Mouse (Mus musculus): ENCODE results near the gene Gm20388. TPM values are rescaled to one million over a fixed set of nuclear protein-coding genes. Genes with fewer than 3 reads are reported as not detected.

The Gm20388 gene
- polyA plus RNA-seq, 1 experiment: 49.7 TPM

- Histone ChIP-seq H3K36me3 (ENCODE audit: control insufficient read depth, insufficient read depth, low read length) (peaks cover 6% of the 10 kb centered on the region; the same call in 1 of the 2 replicates), H3K4me3 (ENCODE audit: insufficient read depth, low read depth, low read length) (no peak overlapping the region), H3K27me3 (replicated peaks; ENCODE audit: control insufficient read depth, insufficient read depth, low read length) (no peaks in the 10 kb centered on the region), H3K4me1 (ENCODE audit: control insufficient read depth, insufficient read depth, low read length) (peaks cover 9% of the 10 kb centered on the region; the same call in 1 of the 2 replicates), H3K27ac (ENCODE audit: insufficient read depth, low read depth, low read length) (no peak overlapping the region)
- WGBS: 55% methylated on average over 2 of the region's 2 CpGs
- TF ChIP-seq CTCF (conservative IDR thresholded peaks at IDR 0.05; ENCODE audit: insufficient read depth, insufficient read length, low read depth, low read length) (0 out of 2 replicates have a peak, but pooled peaks have one; percentile 20), POLR2A (IDR thresholded peaks at IDR 0.05; ENCODE audit: low read depth, low read length) (no peak)
- DNase-seq: peak; percentile 33
Measured at GRCm38 (mm10) chr8:123106531-123106930, 3195.9 kb downstream of the Gm20388 start.

- peaks cover 7% of the 10 kb centered on the region; the same call in 1 of the 2 replicates for H3K4me1 ChIP-seq (ENCODE audit: control insufficient read depth, insufficient read depth, low read length)
- H3K36me3 ChIP-seq (ENCODE audit: control insufficient read depth, insufficient read depth, low read length): peaks cover 6% of the 10 kb centered on the region; the same call in 1 of the 2 replicates
- no peak for DNase-seq
- no peak overlapping the region for H3K27ac ChIP-seq (ENCODE audit: insufficient read depth, low read depth, low read length)
- no peaks in the 10 kb centered on the region for H3K27me3 ChIP-seq (replicated peaks; ENCODE audit: control insufficient read depth, insufficient read depth, low read length)
- no peak overlapping the region for H3K4me3 ChIP-seq (ENCODE audit: insufficient read depth, low read depth, low read length)
- no peak for TF ChIP-seq POLR2A (IDR thresholded peaks at IDR 0.05; ENCODE audit: low read depth, low read length)
- TF ChIP-seq CTCF (conservative IDR thresholded peaks at IDR 0.05; ENCODE audit: insufficient read depth, insufficient read length, low read depth, low read length): no peak
- 78% methylated on average over 1 of the region's 1 CpGs for WGBS
Measured at GRCm38 (mm10) chr8:123108010-123108409, 3197.4 kb downstream of the Gm20388 start.

GRCm38 (mm10) chr8:123108953-123109352, 3198.3 kb downstream of the Gm20388 start:
- DNase-seq: no peak
- TF ChIP-seq CTCF (conservative IDR thresholded peaks at IDR 0.05; ENCODE audit: insufficient read depth, insufficient read length, low read depth, low read length): no peak
- TF ChIP-seq POLR2A (IDR thresholded peaks at IDR 0.05; ENCODE audit: low read depth, low read length): no peak
- Histone ChIP-seq H3K27me3 (replicated peaks; ENCODE audit: control insufficient read depth, insufficient read depth, low read length) (no peaks in the 10 kb centered on the region), H3K27ac (ENCODE audit: insufficient read depth, low read depth, low read length) (no peak overlapping the region), H3K4me1 (ENCODE audit: control insufficient read depth, insufficient read depth, low read length) (no peaks in the 10 kb centered on the region; the same call in 1 of the 2 replicates), H3K36me3 (ENCODE audit: control insufficient read depth, insufficient read depth, low read length) (peaks cover 4% of the 10 kb centered on the region; the same call in 1 of the 2 replicates), H3K4me3 (ENCODE audit: insufficient read depth, low read depth, low read length) (no peak overlapping the region)
- 80% methylated on average over 5 of the region's 5 CpGs for WGBS

GRCm38 (mm10) chr8:123110649-123111048, 3200.0 kb downstream of the Gm20388 start:
- no peaks in the 10 kb centered on the region for H3K36me3 ChIP-seq (ENCODE audit: control insufficient read depth, insufficient read depth, low read length)
- H3K4me3 ChIP-seq (ENCODE audit: insufficient read depth, low read depth, low read length): no peak overlapping the region
- H3K27ac ChIP-seq (ENCODE audit: insufficient read depth, low read depth, low read length): no peak overlapping the region
- no peaks in the 10 kb centered on the region for H3K27me3 ChIP-seq (replicated peaks; ENCODE audit: control insufficient read depth, insufficient read depth, low read length)
- no peaks in the 10 kb centered on the region for H3K4me1 ChIP-seq (ENCODE audit: control insufficient read depth, insufficient read depth, low read length)
- DNase-seq: peak; percentile 53
- WGBS: 3% methylated on average over 4 of the region's 4 CpGs
- peak; percentile 73 for TF ChIP-seq CTCF (conservative IDR thresholded peaks at IDR 0.05; ENCODE audit: insufficient read depth, insufficient read length, low read depth, low read length)
- TF ChIP-seq POLR2A (IDR thresholded peaks at IDR 0.05; ENCODE audit: low read depth, low read length): no peak

- TF ChIP-seq POLR2A (IDR thresholded peaks at IDR 0.05; ENCODE audit: low read depth, low read length) (no peak), CTCF (conservative IDR thresholded peaks at IDR 0.05; ENCODE audit: insufficient read depth, insufficient read length, low read depth, low read length) (no peak)
- Histone ChIP-seq H3K4me1 (ENCODE audit: control insufficient read depth, insufficient read depth, low read length) (no peaks in the 10 kb centered on the region), H3K36me3 (ENCODE audit: control insufficient read depth, insufficient read depth, low read length) (no peaks in the 10 kb centered on the region), H3K27me3 (replicated peaks; ENCODE audit: control insufficient read depth, insufficient read depth, low read length) (no peaks in the 10 kb centered on the region), H3K4me3 (ENCODE audit: insufficient read depth, low read depth, low read length) (no peak overlapping the region), H3K27ac (ENCODE audit: insufficient read depth, low read depth, low read length) (peak overlapping the region; percentile 7; the same call in 1 of the 2 replicates)
- 69% methylated on average over 9 of the region's 9 CpGs for WGBS
- DNase-seq: no peak
Measured at GRCm38 (mm10) chr8:123112892-123113291, 3202.3 kb downstream of the Gm20388 start.

- H3K27ac ChIP-seq (ENCODE audit: insufficient read depth, low read depth, low read length): peak overlapping the region; percentile 77; the same call in 1 of the 2 replicates
- WGBS: 40% methylated on average over 2 of the region's 2 CpGs
- peak; percentile 54 for DNase-seq
- no peaks in the 10 kb centered on the region for H3K4me1 ChIP-seq (ENCODE audit: control insufficient read depth, insufficient read depth, low read length)
- H3K4me3 ChIP-seq (ENCODE audit: insufficient read depth, low read depth, low read length): no peak overlapping the region
- H3K27me3 ChIP-seq (replicated peaks; ENCODE audit: control insufficient read depth, insufficient read depth, low read length): no peaks in the 10 kb centered on the region
- no peak for TF ChIP-seq CTCF (conservative IDR thresholded peaks at IDR 0.05; ENCODE audit: insufficient read depth, insufficient read length, low read depth, low read length)
- no peak for TF ChIP-seq POLR2A (IDR thresholded peaks at IDR 0.05; ENCODE audit: low read depth, low read length)
- H3K36me3 ChIP-seq (ENCODE audit: control insufficient read depth, insufficient read depth, low read length): no peaks in the 10 kb centered on the region
Measured at GRCm38 (mm10) chr8:123113908-123114469, 3203.3 kb downstream of the Gm20388 start.

- Histone ChIP-seq H3K4me3 (ENCODE audit: insufficient read depth, low read depth, low read length) (no peak overlapping the region), H3K36me3 (ENCODE audit: control insufficient read depth, insufficient read depth, low read length) (no peaks in the 10 kb centered on the region), H3K27me3 (replicated peaks; ENCODE audit: control insufficient read depth, insufficient read depth, low read length) (no peaks in the 10 kb centered on the region), H3K27ac (ENCODE audit: insufficient read depth, low read depth, low read length) (no peak overlapping the region), H3K4me1 (ENCODE audit: control insufficient read depth, insufficient read depth, low read length) (no peaks in the 10 kb centered on the region)
- 48% methylated on average over 3 of the region's 3 CpGs for WGBS
- DNase-seq: no peak
- TF ChIP-seq CTCF (conservative IDR thresholded peaks at IDR 0.05; ENCODE audit: insufficient read depth, insufficient read length, low read depth, low read length) (no peak), POLR2A (IDR thresholded peaks at IDR 0.05; ENCODE audit: low read depth, low read length) (no peak)
Measured at GRCm38 (mm10) chr8:123114644-123115043, 3204.0 kb downstream of the Gm20388 start.

Data from kidney, adult 2 months (tissue).